Mouse (Mus musculus) activated CD4-positive, CD25-positive, alpha-beta regulatory T cell, adult 4 months (primary cell): ENCODE data around the gene Ints14. TPM values are rescaled to one million over a fixed set of nuclear protein-coding genes. Genes with fewer than 3 reads are reported as not detected.
"Not testable (repeated sequence)": the region's sequence is repeated elsewhere in the genome, so short reads cannot be mapped to it uniquely, and the experiment has no call there.

ENCODE experiments used
- ATAC-seq: one replicate; pipeline ENCODE4 v1.8.0; 2017
- polyA plus RNA-seq, 2 experiments: library from polyadenylated mRNA; unstranded; fragments of 100-300 nt; shearing (Covaris generic); gene quantifications; one replicate each; pipeline ENCODE4 v1.2.1; 2017

The Ints14 gene
- polyA plus RNA-seq, 2 experiments from 2014 or later, result 33.5 to 43.9 TPM

GRCm38 (mm10) chr9:65020128-65020527, 59.4 kb downstream of the Ints14 start:
- no peak for ATAC-seq

DNA sequence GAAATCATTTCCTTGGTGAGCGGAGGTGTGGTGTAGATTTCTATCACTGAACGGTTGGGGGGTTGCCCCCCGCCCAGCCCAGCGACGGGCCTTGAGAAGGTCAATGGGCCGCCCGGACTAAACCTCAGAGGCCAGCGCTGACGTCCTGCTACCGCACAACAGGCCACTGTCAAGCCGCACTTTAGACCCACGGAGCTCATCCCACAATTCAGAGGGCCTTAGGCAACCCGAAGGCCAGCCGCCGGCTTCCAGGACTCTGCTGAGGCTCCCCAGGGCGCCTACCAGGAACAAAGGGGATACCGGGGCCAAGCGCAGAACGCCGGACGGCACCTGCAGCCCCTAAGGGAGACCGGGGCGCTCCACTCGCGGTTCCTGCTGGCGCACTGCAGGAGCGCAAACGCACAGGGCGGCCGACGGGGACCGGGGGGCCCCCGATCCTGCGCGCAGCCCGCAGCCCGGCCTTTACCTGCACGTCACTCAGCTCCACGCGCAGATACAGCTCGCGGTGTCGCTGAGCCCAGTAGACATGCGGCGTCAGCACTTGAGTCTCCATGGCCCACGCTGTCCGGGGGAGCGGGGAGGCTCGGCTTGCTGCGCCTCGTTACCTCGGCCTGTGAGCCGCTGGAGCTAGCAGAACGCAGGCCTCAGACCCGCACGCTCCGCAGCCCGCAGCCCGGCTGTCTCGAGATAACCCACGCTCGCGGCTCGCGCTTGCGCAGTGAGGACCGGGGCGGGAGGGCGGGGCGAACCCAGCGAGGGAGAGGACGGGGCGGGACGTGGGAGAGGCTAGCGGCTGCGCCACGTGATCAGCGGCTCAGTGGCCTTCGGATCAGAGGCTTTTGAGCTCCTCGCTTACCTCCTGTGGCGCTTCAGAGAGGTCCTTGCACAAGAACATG, 60.5 kb downstream of the Ints14 start, which contains the start of gene Hacd3:
Hacd3 (minus strand) TSS at position 703 of the 896 bp plus-strand sequence.
- peak; percentile 51 for ATAC-seq

GRCm38 (mm10) chr9:65021887-65022579, 61.3 kb downstream of the Ints14 start:
- ATAC-seq, result peak; percentile 68

GRCm38 (mm10) chr9:65022580-65023135, 62.0 kb downstream of the Ints14 start:
- no peak for ATAC-seq

DNA sequence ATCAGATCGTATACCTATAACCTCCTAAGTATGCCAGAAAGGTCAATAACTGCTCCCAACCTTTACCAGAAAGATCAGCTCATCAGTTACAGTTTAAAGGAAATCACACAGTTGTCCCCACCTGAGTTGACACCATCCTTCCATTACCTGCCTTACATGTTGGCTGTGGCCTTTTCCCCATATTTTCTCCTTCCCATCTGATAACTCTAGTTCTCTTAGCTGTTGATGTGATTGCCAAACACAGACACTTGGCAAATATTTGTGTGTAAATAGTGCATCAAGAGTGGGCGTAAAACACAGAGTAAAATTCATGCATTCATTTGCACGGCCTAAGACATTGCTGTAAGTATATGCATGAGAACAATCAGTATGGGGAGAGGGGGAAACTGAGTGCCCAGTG, 62.7 kb downstream of the Ints14 start:
- no peak for ATAC-seq

- no peak for ATAC-seq
Observed at GRCm38 (mm10) chr9:65027241-65027640, 66.5 kb downstream of the Ints14 start.

DNA sequence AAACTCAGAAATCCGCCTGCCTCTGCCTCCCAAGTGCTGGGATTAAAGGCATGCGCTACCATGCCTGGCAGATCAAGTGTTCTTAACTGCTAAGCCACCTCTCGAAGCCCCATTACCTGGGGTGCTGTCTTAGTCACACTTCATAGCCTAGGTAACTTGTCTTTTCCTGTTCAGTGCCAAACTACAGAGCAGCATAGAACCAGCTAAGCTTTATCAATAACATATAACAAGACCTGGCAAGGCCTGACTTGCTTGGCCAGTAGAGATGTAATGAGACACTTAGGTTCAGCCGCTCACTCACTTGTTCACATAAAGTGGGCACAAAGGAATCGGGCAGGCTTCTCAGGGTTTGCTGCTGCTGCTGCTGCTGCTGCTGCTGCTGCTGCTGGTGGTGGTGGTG, 67.6 kb downstream of the Ints14 start:
- no peak for ATAC-seq

DNA sequence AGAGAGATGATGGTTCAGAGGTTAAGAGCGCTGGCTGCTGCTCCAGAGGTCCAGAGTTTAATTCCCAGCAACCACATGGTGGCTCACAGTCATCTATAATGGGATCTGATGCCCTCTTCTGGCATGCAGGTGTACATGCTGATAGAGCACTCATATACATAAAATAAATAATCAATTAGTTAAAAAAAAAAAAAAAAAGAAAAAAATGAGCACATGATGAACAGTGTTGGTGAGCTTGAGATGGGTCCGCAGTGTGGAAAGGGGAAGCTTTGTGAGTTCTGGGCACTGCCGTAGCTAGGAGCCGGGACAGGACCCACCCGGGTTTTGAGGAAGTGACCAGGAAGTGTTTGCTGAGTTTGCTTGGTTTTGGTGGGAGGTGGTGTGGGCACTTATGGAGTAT, 70.7 kb downstream of the Ints14 start:
- ATAC-seq, result not testable (repeated sequence)

DNA sequence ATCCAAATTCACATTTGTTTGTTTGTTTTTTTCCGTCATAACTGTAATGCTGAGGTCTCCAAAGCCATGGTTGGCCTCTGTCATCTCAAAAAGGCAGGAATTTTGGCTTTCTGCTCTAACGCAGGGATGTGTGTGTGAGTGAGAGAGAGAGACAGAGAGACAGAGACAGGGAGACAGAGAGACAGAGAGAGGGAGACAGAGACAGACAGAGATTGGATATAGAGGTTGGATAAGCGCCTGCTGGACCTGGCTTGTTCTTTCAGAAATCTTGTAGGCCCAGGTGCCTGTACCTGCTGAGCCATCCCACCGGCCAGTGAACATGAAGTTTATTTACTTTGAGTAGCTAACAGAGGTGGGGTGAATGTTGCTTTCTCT, 71.2 kb downstream of the Ints14 start:
- no peak for ATAC-seq

DNA sequence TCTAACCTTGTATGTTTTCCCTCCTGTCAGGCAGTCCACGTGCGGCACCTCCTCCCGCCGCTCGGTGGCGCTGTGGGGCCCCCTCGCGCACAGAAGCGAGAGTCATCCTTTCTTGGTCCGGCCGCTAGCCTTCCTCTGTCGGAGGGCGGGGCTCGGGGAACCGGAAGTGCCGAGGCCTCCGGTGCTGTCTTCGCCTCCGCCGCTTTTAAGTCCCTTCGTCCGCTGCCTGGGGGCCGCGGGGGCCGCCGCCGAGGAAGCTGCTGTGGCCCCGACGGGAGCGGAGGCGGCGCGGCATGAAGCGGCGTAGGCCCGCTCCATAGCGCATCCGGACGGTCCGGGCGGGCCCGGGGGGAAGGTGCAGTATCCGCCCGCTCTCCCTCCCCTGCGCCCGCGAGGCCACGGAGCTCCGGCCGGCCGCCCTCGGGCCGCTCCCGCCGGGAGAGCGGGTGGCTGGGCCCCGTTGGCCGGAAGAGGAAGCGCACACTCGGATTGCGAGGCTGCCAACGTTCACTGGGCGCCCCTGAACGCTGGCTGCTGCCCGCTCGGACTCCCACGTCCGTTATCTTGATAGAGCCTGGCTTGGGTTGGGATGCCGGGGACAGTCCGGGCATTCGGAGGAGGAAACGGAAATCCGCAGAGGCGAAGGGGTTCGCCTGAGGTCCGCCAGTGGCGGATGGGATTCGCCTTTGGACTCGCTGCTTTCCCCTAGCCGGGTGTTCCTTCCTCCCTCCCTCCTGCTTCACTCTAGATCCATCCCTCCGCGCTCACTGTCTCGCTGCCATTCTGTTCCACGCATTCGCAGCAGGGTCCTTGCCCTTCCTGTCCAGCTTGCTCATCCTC, 71.8 kb downstream of the Ints14 start, which contains the start of gene Dpp8:
Dpp8 (plus strand) TSS at position 146 of the 840 bp plus-strand sequence.
- ATAC-seq, result peak; percentile 93

- no peak for ATAC-seq
Observed at GRCm38 (mm10) chr9:65036456-65036855, 75.8 kb downstream of the Ints14 start.

Other genes starting within 250 kb of the Ints14 start
- gene Rab11a, start 223.1 kb upstream of the Ints14 start, polyA plus RNA-seq, result 100 to 1,000 TPM; 204 to 248 TPM
- 10 to 100 TPM; 16.9 to 19.3 TPM for gene Dennd4a, start 149.6 kb upstream of the Ints14 start, polyA plus RNA-seq
- under 1 TPM; 0.14 to 0.15 TPM for gene Slc24a1, start 9.3 kb upstream of the Ints14 start, polyA plus RNA-seq
- gene Hacd3, start 60.8 kb downstream of the Ints14 start, polyA plus RNA-seq, result 100 to 1,000 TPM; 104 to 106 TPM
- gene Dpp8, start 71.5 kb downstream of the Ints14 start, polyA plus RNA-seq, result 10 to 100 TPM; 23.4 to 29.2 TPM
- under 1 TPM in 1 of 2 experiments, not detected in 1; 0.11 TPM for gene Igdcc4, start 140.6 kb downstream of the Ints14 start, polyA plus RNA-seq
- gene Igdcc3, start 180.3 kb downstream of the Ints14 start, polyA plus RNA-seq, result not detected
- gene Parp16, start 234.4 kb downstream of the Ints14 start, polyA plus RNA-seq, result 1 to 10 TPM; 5.7 to 6.6 TPM